Mouse (Mus musculus): ENCODE results near the gene Senp1. TPM values are rescaled to one million over a fixed set of nuclear protein-coding genes. Genes with fewer than 3 reads are reported as not detected.

Senp1 gene
- total RNA-seq, 2 experiments from 2014 or later: 11.7 to 11.8 TPM

DNA sequence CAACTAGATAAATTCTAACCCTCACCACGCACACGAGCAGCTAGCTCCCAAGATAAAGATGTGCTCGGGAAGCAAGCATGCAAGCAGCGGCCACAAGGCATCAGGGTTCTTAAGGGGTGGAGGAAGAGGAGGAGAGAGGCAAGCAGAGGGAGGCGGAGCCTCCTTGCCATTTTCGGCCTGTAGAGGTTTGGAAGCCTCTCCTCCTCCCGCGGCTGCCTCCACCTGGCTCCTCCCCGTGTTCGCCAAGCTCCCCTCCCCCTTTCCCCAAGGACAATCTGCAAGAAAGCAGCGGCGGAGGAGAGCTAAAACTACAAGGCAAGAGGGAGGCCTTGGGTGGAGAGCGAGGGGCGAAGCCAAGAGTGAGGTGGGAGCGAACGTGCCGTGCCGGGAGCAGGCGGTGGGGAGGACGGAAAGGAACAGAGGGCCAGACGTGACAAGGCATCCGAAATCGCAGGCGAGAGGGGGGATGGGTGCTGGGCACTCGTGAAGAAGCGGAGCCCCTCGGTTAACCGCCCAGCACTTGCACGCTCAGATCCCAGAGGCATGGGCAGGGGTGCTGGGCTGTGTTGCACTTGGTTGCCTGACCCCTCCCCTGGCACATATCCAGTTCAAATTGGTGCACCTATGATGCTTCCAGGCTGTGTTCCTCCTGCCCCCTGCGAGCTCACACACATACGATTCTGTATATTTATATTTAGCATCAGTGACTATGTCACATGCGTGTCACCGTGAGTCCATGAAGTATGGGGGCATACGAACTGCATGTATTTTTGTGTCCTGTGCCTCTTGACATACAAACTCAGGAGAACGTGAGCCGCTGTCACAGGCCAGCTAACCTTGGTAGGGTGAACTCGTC lies 15.0 kb upstream of the Senp1 start:
- peak; percentile 86 to 91 for DNase-seq (ENCODE audit: low spot score in 2 of 2)

- DNase-seq (ENCODE audit: low spot score in 2 of 2): no peak
Observed at GRCm38 (mm10) chr15:98107703-98108296, 14.3 kb upstream of the Senp1 start.

DNA sequence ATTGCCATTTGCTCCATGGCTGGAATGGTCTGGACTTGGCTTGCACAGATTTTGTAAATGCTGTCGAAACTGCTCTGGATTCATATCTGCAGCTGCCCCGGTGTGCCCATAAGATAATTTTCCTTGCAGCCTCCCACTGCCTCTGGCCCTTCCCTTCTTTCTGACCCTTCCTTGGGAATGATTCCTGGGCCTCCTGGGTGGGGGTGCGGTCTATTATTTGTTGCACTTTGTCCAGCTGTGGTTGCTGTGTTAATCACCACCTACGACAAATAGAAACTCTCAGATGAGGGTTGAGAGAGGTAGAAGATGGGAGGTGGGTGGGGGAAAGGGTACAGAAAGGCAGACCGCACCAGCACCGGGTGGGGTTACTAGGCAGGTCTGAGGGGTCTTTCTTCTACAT lies 13.7 kb upstream of the Senp1 start:
- DNase-seq (ENCODE audit: low spot score in 2 of 2): no peak

GRCm38 (mm10) chr15:98106506-98106905 lies 13.0 kb upstream of the Senp1 start:
- DNase-seq (ENCODE audit: low spot score in 2 of 2): no peak

- no peak for DNase-seq (ENCODE audit: low spot score in 2 of 2)
Observed at GRCm38 (mm10) chr15:98102401-98102800, 8.9 kb upstream of the Senp1 start.

DNA sequence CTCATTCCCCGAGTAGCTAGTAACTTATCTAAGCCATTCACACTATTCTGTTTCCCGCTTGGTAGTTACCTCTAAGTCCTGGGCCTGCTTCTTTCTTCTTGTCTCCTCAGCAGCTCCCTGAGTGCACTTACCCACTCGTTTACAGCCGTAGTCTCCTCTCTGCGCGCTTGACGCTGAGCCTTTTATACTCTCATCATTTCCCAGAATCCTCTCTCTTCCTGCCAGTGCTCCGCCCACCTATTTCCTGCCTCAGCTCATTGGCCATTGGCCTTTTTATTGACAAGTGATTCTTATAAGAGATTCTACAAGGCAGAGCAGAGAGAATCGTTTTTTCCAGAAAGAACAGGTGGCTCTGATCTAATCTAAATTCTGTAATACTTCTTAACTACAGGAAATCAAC lies 5.0 kb upstream of the Senp1 start:
- no peak for DNase-seq (ENCODE audit: low spot score in 2 of 2)

GRCm38 (mm10) chr15:98096957-98097356 lies 3.4 kb upstream of the Senp1 start:
- no peak for DNase-seq (ENCODE audit: low spot score in 2 of 2)

DNA sequence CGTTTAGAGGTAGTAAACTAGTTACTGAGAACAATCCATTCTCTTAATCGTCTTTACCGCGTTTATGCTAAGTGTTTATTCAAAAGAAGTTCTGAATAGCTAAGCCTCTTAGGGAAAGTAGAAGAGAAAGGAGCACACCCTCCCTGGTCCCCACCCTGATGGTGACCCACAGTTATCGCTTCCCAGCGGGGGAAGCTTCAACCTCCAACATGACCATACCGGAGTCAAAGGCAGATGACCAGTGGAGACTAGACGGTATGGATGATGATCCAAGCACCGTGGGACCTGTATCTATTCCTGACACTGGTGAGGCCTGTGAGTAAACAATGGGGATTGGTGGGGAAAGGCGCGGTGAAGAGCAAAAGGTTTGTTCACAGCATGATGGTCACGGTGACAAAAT lies 1.4 kb upstream of the Senp1 start:
- no peak for DNase-seq (ENCODE audit: low spot score in 2 of 2)

DNA sequence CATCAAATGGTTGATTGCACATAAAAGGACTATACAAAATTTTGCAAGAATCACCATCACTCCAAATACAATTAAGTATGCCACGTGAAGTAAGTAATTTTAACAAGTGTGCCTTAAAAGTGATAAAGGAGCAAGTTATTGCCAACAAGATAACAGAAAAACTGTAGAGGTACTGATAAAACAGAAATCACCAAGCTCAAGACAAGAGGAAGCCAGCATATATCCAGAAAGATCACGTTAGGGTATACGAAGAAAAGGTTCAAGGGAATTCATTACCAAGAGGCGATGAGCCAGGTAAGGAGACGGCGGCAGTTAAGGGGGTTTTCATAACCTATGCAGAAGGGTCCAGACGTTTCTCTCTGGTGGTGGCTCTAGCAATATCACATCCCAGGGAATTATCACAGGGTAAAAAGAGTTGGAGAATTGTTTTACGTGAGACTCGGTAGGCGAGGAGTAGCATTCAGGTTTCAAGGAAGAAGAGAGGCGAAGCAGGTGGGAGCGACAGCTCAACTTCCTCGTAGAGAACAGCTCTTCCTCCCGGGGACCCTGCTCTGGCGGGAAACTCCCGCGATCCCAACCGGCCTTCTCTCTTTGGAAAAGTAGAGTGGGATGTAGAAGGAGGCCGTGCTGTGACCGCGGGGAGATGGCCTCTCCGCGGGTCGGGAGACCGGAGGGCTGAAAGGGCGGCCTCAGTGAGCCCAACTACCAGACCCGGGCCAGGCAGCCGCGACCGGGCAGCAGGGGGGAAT lies 998 bp downstream of the Senp1 start, which contains the start of gene Pfkm:
Gene Pfkm (plus strand): TSS at position 218 of the 749 bp plus-strand sequence.
- no peak for DNase-seq (ENCODE audit: low spot score in 2 of 2)

DNA sequence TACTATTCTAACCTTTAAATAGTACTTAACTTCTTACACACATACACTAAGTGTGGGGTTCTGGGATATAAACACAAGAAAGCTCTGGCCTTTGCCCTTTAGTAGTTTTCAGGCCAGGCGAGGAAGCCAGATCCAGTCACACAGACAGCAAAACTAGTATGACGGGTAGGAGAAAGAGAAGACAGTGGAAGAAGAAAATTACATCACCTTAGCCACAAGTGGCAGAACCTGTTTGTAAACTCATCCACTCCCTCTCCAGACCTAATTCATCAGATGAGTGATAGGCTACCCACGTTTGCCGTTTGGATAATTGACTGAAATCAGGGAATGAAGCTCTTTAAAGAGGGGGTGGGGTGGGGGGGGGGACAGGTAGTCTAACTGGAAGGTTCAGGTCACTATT lies 1.7 kb downstream of the Senp1 start:
- DNase-seq (ENCODE audit: low spot score in 2 of 2): no peak

- peak in 1 of 2 experiments; percentile 40 for DNase-seq (ENCODE audit: low spot score in 2 of 2)
Observed at GRCm38 (mm10) chr15:98089421-98090183, 3.9 kb downstream of the Senp1 start.

DNA sequence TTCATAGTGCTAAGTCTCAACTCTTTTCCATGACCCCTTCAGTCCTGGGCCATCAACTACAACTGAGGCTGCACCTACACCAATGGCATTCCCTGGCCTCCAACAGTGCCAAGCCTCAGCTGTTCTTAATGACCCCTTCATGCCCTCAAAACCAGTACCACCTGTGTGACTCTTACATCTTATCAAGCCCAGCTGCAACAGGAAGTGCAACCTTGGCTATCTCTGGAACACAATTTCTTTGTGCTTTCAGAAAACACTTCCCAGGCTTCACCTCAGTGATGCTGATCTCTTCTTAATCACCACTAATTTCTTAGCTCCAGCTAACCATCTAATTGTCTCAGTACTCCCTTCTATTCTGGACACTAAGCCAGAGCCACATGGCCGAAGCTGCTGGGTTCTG lies 4.7 kb downstream of the Senp1 start:
- no peak for DNase-seq (ENCODE audit: low spot score in 2 of 2)

DNA sequence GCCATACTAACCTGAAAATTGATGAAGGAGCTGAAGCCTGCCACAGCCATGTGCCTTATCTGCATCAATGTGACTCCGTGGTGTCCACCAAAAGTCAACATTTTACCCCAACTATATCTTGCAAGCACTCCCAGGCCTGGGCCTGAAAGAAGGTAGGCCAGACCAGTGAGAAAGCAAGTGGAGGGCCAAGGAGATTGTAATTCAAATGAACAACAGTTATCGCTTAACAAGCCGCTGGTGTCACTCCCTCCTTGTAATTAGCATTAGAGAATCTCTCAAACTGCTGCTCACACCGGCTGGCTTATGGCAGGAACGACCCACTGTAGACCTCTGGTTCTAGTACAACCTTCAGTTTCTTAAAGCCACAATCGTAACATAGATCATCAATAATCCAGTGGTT lies 16.6 kb downstream of the Senp1 start:
- no peak for DNase-seq (ENCODE audit: low spot score in 2 of 2)

DNA sequence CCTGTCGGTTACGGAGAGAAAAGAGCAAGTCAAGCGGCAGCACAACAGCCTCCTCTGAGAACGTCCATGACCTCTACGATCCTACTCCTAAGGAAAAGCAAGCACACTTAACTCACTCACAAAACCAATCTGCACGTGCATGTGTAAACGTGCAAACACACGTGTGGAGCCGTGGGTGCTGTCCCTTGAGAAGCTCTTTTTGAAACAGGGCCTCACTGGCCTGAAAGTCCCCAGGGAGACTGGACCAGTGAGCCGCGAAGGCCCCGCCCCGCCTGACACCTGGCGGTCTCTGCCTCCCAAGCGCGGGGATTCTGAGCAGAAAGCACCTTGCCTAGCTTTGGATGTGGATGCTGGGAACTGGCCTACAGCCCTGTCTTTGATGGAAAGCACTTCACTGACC lies 18.5 kb downstream of the Senp1 start:
- no peak for DNase-seq (ENCODE audit: low spot score in 2 of 2)

GRCm38 (mm10) chr15:98074521-98074920 lies 19.0 kb downstream of the Senp1 start:
- no peak for DNase-seq (ENCODE audit: low spot score in 2 of 2)

GRCm38 (mm10) chr15:98070376-98070775 lies 23.2 kb downstream of the Senp1 start:
- peak; percentile 10 to 23 for DNase-seq (ENCODE audit: low spot score in 2 of 2)

DNA sequence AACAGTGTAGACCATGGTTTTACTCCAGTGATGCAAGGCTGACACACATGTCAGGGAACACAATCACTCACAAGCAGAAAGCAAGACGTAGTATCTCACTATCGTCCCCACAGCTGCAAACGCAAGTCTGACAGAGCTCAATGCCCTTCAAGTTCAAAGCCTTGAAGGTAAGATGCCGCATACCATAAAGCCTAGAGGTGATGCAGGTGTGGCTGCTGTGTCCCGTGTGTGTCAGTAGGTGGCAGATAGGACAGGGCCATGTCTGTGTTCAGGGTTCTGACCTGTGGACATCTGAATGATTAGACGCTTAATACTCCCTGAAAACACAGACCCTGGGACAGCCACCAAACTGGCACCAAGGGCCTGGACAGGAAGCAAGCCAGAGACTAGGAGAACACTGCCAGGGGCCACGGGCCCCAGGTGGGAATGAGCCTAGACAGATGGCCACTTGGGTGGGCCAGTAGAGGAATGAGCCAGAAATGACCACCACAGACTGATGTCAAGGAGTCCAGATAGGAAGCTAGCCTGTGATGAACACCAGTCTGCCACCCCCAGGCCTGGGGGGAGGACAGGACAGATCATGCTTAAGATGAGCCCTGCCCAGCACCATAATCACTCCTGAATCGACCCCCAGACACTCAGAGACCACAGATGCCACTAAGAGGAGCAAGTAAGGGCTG lies 23.8 kb downstream of the Senp1 start:
- DNase-seq (ENCODE audit: low spot score in 2 of 2): no peak

DNA sequence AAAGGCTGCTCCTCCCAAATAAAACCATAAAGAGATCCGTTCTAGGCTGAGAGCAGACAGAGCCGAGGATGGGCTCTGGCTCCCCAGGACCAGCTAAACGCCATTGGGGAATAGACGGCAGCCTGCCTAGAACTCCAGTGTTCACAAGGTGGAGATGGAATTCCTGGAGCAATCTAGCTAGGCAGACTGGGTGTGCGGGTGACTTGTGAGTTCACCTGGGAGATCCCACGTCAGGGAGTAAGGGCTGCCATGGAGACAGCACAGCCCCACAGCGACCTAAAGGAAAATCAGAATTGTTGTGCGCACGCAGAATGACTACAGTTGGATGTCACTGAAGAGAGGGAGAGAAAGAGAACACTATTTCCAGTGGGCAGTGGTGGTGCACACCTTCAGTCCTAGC lies 25.0 kb downstream of the Senp1 start:
- no peak for DNase-seq (ENCODE audit: low spot score in 2 of 2)

DNA sequence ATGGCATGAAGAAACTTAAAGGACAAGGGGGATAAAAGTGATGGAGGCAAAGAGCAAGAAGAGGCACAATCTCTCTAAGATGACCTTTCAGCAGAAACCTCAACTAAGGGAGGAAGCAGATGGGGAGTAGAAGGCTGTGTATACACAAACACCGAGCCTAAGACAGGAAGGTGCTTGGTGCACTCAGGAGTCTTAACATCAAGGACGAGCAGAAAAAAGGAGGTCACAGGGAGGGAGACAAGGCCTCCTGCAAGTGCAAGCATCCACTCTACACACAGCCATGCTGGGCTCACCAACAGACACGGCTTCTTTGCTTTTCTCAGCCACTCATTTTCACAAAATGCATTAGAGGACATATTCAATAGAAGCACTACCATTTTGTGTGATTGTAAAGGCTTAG lies 26.1 kb downstream of the Senp1 start:
- no peak for DNase-seq (ENCODE audit: low spot score in 2 of 2)

- no peak for DNase-seq (ENCODE audit: low spot score in 2 of 2)
Observed at GRCm38 (mm10) chr15:98066602-98067001, 26.9 kb downstream of the Senp1 start.

GRCm38 (mm10) chr15:98065881-98066280 lies 27.7 kb downstream of the Senp1 start:
- DNase-seq (ENCODE audit: low spot score in 2 of 2): no peak
